Mouse (Mus musculus) E14TG2a.4 (cell line): ENCODE results near the gene Slc30a3.

ENCODE experiments used
- CTCF ChIP-seq: conservative IDR thresholded peaks from 2 replicates; pipeline ENCODE4 v1.5.1; 2014; ENCODE audit warnings: low read length
- NANOG ChIP-seq: IDR thresholded peaks from 2 replicates; pipeline ENCODE4 v1.6.1; 2014; ENCODE audit warnings: borderline replicate concordance, low read length, mixed read lengths
- POU5F1 ChIP-seq: IDR thresholded peaks from 2 replicates; pipeline ENCODE4 v1.6.1; 2014; ENCODE audit warnings: low read length, borderline replicate concordance

DNA sequence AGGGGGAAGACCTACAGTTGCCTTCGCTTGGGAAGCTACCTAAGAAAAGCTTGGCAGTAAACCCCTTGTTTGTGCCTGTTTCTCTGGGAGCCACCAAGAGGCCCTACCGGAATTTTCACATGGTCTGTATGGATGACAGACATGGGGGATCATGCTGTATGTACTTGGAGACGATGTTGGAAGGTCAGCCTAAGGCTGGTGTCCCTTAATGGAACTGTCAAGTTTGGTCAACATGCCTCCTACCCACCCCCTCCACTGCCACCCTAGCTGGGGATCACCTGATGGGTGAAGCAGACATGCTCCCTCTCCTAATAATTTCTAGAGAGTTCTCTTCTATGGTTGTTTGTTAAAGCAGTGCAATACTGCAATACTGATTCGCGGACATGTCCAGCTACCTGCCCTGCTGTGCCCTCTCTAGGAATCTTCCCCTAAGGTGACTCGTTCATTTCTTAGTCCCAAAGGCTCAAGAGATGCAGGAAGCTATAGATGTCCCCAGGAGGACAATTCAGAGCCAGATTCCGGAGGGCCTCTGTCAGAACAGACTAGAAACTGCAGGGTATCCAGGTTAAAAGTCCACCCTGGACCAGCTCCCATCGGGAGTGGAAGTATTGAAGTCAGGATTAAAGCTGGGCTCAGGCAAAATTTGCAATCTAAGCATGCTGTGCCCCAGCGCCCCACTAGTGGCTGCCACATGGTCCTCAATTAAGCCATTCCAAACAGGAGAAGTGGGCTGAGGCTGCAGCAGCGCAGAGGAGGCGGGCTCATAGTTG lies 12.1 kb downstream of the Slc30a3 start:
- TF ChIP-seq CTCF (no peak), NANOG (no peak), POU5F1 (no peak)
